Mouse (Mus musculus) midbrain, embryonic 15.5 days (tissue): ENCODE data around the gene Ankrd49. TPM values are rescaled to one million over a fixed set of nuclear protein-coding genes. Genes with fewer than 3 reads are reported as not detected.

Experiments used
- ATAC-seq: fragments of 200-750 bp; cut with Nextera tagmentation; replicated peaks from 2 replicates; pipeline ENCODE4 v1.8.0; 2017; ENCODE audit warnings: moderate TSS enrichment
- H3K27ac ChIP-seq: fragments of 300-500 bp; sonication (generic); 2 replicates; pipeline ENCODE4 v1.5.1; 2015; ENCODE audit warnings: mild to moderate bottlenecking, inconsistent platforms
- H3K27me3 ChIP-seq: fragments of 300-500 bp; sonication (generic); replicated peaks from 2 replicates; pipeline ENCODE4 v1.6.1; 2015; ENCODE audit warnings: inconsistent platforms
- H3K36me3 ChIP-seq: fragments of 300-500 bp; sonication (generic); replicated peaks from 2 replicates; pipeline ENCODE4 v1.6.1; 2015; ENCODE audit warnings: inconsistent platforms
- H3K4me1 ChIP-seq: fragments of 300-500 bp; sonication (generic); 2 replicates; pipeline ENCODE4 v1.6.1; 2015; ENCODE audit warnings: inconsistent platforms
- H3K4me2 ChIP-seq: fragments of 300-500 bp; sonication (generic); 2 replicates; pipeline ENCODE4 v1.6.1; 2015; ENCODE audit warnings: inconsistent platforms, mild to moderate bottlenecking, moderate library complexity
- H3K4me3 ChIP-seq: fragments of 300-500 bp; sonication (generic); 2 replicates; pipeline ENCODE4 v1.5.1; 2015; ENCODE audit warnings: mild to moderate bottlenecking, inconsistent platforms
- H3K9ac ChIP-seq: fragments of 300-500 bp; sonication (generic); 2 replicates; pipeline ENCODE4 v1.6.1; 2015; ENCODE audit warnings: mild to moderate bottlenecking, inconsistent platforms
- H3K9me3 ChIP-seq: fragments of 300-500 bp; sonication (generic); 2 replicates; pipeline ENCODE4 v1.6.1; 2016; ENCODE audit warnings: inconsistent platforms
- WGBS: fragments of 180-500 bp; shearing (Covaris S2); methylation state at CpG from one replicate; pipeline ENCODE4 v1.1.7; 2015; ENCODE audit warnings: mixed read lengths; 5-methylcytosine and 5-hydroxymethylcytosine counted together
- polyA plus RNA-seq: library from polyadenylated mRNA; unstranded; fragments of >200 nt; fragmentation: Nextera tagmentation; extraction: Ambion mirVana; gene quantifications from 2 replicates; pipeline ENCODE4 v1.2.1, GENCODE M21; 2015

Gene Ankrd49
- polyA plus RNA-seq, result 26.6 and 29.3 TPM in 2 replicates

DNA sequence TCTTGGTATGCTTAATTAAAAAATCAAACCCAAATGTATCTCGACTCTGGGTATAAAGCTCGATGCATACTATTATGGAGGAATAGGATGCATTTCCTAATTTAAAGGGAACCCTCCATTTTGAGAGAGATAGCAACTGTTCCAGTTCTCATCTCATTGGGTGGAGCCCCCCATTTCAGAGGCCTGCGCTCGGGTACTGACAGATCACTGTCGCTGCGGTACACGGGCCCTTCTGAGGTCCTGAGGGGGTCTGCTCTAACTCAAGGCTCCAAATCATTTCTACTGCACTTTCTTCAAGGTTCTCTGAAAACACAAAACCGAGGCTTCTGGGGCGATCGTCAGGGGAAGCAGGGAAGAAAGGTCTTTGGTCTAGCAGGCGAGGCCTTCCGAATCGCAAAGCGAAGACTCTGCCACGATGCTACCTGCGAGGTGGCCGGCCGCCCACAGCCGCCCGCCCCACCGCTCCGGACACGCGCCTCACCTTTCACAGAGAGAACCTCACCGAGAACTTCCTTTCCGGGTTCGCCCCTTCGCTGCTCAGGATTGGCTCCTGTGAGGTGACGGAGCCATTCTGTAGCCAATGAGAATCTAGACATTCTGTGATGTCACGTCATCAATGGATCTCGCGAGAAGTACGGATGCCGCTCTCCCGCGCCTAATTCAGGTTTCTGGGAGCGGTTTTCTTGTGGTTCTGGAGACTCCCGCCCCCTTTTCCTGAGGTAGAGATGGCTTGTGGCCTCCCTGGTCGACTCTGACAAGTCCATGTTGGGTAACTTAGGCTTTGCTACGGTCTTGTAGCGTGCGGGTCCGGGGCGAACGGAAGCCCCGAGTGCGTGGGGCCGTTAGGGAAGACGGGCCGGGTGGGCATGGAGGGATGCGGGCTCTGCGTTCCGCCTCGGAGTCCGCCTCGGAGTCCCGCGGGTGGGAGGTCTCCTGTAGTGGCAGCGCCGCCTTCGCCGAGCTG is at the start of gene Ankrd49, which contains the start of gene Mre11a:
Gene Ankrd49 (minus strand): TSS at position 818 of the 964 bp plus-strand sequence.
Gene Mre11a (plus strand): TSS at position 616 of the 964 bp plus-strand sequence.
- WGBS, result under 1% methylated on average over 62 of the region's 62 CpGs
- Histone ChIP-seq H3K9me3 (no peaks in the 10 kb centered on the region), H3K4me3 (peak within 1 kb of the TSS; percentile 95), H3K4me2 (peak within 1 kb of the TSS; percentile 90), H3K9ac (peak within 1 kb of the TSS; percentile 92), H3K27ac (peak within 1 kb of the TSS; percentile 98), H3K4me1 (peaks cover 10% of the 10 kb centered on the region), H3K36me3 (peaks cover 10% of the 10 kb centered on the region; the same call in 1 of the 2 replicates), H3K27me3 (no peaks in the 10 kb centered on the region)
- peak; percentile 100 for ATAC-seq

DNA sequence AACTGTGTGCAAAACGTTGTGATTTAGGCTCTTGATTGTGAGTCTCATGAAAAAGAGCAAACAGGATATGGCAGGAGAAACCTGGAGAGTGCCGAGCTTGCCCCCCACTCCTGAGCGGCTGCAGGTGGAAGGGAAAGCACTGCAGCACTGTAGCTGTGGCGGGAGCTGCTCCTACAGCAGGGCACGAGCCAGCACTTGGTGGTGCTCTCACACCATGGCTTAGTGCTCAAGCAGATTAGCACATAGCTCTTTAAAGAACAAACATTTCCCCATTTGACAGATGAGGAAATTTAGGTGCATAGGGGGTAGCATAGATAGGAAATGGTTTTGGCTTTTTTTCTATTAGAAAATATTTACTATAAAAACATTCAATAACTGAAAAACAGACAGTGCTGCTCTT is 47.4 kb upstream of the Ankrd49 start:
- no peak for ATAC-seq
- WGBS, result 81% methylated on average over 5 of the region's 5 CpGs
- no peaks in the 10 kb centered on the region for H3K4me1 ChIP-seq
- no peaks in the 10 kb centered on the region; the same call in 1 of the 2 replicates for H3K36me3 ChIP-seq
- no peaks in the 10 kb centered on the region for H3K9me3 ChIP-seq
- no peak overlapping the region for H3K4me2 ChIP-seq
- no peak overlapping the region for H3K27ac ChIP-seq
- H3K9ac ChIP-seq, result no peak overlapping the region
- no peak overlapping the region for H3K4me3 ChIP-seq
- no peaks in the 10 kb centered on the region for H3K27me3 ChIP-seq

DNA sequence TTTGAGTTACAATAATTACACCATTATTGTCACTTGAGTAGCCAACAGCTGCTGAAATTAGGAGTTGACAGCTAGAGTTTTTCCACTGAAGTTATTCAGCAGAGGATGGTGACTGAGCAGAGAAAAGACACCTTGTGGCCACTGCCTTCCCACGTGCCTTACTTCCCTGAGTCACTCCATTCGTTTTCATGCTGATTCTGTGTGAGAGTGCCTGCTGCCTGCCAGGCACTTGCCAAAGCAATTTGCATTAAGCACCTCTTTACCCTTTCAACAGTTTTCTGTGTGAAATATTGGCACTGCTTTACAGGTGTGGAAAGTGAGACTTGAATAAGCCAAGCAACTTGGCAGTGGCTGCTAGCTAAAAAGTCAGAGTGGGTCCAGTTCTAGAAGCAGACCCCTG is 43.2 kb upstream of the Ankrd49 start:
- ATAC-seq, result no peak
- H3K9ac ChIP-seq, result no peak overlapping the region
- no peaks in the 10 kb centered on the region for H3K9me3 ChIP-seq
- H3K36me3 ChIP-seq, result no peaks in the 10 kb centered on the region; the same call in 1 of the 2 replicates
- no peak overlapping the region for H3K4me3 ChIP-seq
- no peak overlapping the region for H3K27ac ChIP-seq
- no peak overlapping the region for H3K4me2 ChIP-seq
- H3K27me3 ChIP-seq, result no peaks in the 10 kb centered on the region
- H3K4me1 ChIP-seq, result no peaks in the 10 kb centered on the region
- WGBS, result 68% methylated on average over 2 of the region's 2 CpGs

DNA sequence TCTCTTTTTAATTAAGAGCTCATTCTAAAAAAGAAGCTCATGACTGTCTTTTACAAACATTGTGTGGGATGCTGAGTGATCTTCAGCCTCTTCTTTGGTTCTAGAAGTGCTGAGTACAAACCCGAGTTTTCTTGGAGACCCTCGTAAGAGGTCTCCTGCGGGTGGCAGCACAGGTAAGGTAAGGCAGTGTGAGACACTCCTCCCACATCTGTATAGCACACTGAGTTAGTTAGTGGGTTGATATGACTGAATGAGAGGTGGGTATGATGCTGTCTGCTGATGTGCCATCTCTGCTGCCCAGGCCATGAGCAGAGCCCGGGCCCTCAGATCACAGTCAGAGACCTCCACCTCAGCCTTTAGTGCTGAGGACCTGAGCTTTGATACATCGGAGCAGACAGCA is 40.2 kb upstream of the Ankrd49 start:
- Histone ChIP-seq H3K36me3 (peaks cover 3% of the 10 kb centered on the region; the same call in 1 of the 2 replicates), H3K27me3 (no peaks in the 10 kb centered on the region), H3K9me3 (no peaks in the 10 kb centered on the region), H3K9ac (no peak overlapping the region), H3K4me3 (no peak overlapping the region), H3K4me2 (no peak overlapping the region), H3K27ac (no peak overlapping the region), H3K4me1 (no peaks in the 10 kb centered on the region)
- 91% methylated on average over 5 of the region's 5 CpGs for WGBS
- ATAC-seq, result peak; percentile 75

DNA sequence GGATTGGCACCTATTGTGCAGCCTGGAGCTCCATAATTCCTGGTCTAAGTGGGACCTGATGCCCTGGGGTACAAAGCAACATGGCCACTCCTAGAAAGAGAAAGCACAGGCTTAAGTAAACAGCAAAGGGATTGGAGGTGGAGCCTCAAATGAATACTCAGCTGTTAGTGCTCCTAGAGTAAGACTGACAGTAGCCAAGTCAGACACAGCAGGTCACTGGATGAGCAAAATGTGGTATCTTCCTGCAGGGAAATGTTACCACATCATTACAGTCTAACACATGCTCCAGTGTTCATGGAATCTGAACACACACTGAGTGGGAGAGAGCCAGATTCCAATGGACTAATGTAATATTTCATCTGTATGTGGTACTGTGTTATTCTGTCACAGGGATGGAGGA is 36.7 kb upstream of the Ankrd49 start:
- Histone ChIP-seq H3K9ac (no peak overlapping the region), H3K4me3 (no peak overlapping the region), H3K9me3 (no peaks in the 10 kb centered on the region), H3K27ac (no peak overlapping the region), H3K4me2 (no peak overlapping the region), H3K36me3 (peaks cover 34% of the 10 kb centered on the region; the same call in 1 of the 2 replicates), H3K27me3 (no peaks in the 10 kb centered on the region), H3K4me1 (no peaks in the 10 kb centered on the region)
- ATAC-seq, result no peak

DNA sequence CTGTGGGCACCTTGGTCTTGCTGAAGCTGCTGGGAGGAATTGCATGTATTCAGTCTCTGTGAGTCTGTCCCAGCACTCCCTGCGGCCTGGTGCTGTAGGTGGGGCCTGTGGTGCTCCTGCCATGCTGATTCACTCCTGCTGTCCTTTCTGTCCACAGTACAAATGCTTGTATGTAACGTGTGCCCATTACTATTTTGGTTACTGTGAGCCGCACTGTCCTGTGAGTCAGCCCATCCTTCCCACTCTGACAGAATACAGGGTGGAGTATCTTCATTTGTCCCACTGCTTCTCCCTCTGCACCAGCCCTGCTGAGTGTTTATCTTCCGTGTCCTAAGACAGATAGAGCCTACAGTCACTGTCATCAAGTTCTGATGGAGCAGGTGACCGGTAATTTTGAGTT is 25.5 kb upstream of the Ankrd49 start:
- Histone ChIP-seq H3K27me3 (no peaks in the 10 kb centered on the region), H3K4me3 (no peak overlapping the region), H3K4me1 (no peaks in the 10 kb centered on the region), H3K4me2 (no peak overlapping the region), H3K9me3 (no peaks in the 10 kb centered on the region), H3K27ac (no peak overlapping the region), H3K9ac (no peak overlapping the region), H3K36me3 (peaks cover 10% of the 10 kb centered on the region)
- 94% methylated on average over 5 of the region's 5 CpGs for whole genome bisulfite sequencing
- ATAC-seq, result no peak

DNA sequence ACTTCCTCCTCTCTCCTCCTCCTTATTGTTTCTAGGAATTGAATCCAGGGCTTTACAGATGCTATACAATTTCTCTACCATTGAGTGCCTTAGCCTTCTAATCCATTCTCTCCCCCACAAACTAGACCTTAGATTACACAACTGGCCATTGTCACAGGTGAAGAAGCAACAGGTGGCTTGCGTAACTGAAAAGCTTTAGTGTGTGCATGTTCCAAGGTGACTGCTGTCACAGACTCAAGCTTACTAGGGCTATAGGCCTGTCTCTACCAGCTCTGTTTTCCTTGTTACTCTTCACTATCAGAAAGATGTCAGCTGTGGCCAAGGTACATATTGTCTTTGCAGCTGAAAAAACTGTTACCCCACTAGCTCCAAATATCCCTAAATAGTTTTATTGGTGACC is 22.1 kb upstream of the Ankrd49 start:
- Histone ChIP-seq H3K36me3 (peaks cover 10% of the 10 kb centered on the region; the same call in 1 of the 2 replicates), H3K27ac (no peak overlapping the region), H3K27me3 (no peaks in the 10 kb centered on the region), H3K4me3 (no peak overlapping the region), H3K4me1 (no peaks in the 10 kb centered on the region), H3K4me2 (no peak overlapping the region), H3K9ac (no peak overlapping the region), H3K9me3 (no peaks in the 10 kb centered on the region)
- no peak for ATAC-seq
- WGBS, result 93% methylated on average over 1 of the region's 1 CpGs

DNA sequence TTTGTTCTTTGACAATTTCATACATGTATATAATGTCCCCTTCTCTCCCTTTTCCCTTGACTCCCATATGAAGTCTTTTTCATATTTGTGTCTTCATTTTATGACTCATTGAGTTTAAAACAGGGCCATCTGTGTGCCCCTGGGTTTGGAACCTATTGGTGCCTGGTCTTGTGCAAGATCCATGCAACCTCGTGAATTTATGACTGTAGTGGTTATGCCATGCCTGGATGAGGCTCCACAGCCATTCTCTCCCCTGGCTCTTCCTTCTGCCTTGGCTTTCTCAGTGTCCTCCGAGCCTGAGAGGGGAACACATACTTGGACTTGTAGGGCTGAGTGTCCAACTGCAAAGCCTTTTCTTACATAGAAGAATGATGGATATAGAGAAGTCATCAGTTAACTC is 21.1 kb upstream of the Ankrd49 start:
- WGBS, result 96% methylated on average over 2 of the region's 2 CpGs
- Histone ChIP-seq H3K4me3 (no peak overlapping the region), H3K27ac (no peak overlapping the region), H3K4me2 (no peak overlapping the region), H3K9me3 (no peaks in the 10 kb centered on the region), H3K36me3 (peaks cover 10% of the 10 kb centered on the region; the same call in 1 of the 2 replicates), H3K9ac (no peak overlapping the region), H3K4me1 (no peaks in the 10 kb centered on the region), H3K27me3 (no peaks in the 10 kb centered on the region)
- no peak for ATAC-seq

DNA sequence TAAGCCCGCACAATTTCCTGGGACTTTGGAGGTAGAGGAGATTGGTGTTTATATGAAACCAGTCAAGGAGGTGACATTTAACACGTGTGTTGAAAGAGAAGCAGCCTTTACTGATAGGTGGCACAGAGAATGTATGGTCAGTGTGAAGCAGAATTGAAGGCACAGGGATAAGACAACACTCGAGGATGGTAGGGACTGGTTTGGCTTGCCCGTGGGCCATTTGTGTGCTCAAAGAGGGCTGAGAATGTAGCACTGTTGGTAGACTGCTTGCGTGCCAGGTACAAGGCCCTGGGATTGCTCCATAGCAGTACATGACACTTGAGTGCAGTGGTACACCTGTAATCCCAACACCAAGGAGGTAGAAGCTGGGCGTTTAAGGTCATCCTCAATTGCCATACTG is 2.7 kb upstream of the Ankrd49 start:
- no peak overlapping the region for H3K27ac ChIP-seq
- ATAC-seq, result no peak
- 92% methylated on average over 6 of the region's 6 CpGs for WGBS
- no peak overlapping the region for H3K4me2 ChIP-seq
- H3K9me3 ChIP-seq, result no peaks in the 10 kb centered on the region
- H3K27me3 ChIP-seq, result no peaks in the 10 kb centered on the region
- no peak overlapping the region for H3K9ac ChIP-seq
- H3K36me3 ChIP-seq, result peaks cover 5% of the 10 kb centered on the region; the same call in 1 of the 2 replicates
- peaks cover 10% of the 10 kb centered on the region for H3K4me1 ChIP-seq
- H3K4me3 ChIP-seq, result no peak overlapping the region

DNA sequence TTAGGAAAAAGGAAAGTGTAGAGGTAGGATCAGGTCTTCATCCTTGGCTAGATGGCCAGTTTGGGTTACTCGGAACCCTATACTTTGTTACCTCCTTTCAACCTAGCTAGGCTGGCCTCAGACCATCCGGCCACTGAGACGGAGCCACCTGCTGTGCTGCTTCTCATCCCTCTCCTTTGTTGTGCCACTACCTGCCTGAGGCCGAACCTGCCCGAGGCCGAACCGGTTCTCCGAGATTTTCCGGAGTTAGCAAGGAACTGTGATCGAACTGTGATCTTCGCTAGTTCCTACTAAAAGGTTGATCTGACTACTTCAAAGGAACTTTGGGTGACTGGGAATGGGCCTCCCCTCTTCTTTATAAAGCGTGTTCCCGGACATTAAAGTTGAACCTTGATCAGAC is 6.3 kb downstream of the Ankrd49 start:
- Histone ChIP-seq H3K27ac (no peak overlapping the region), H3K9ac (no peak overlapping the region), H3K9me3 (no peaks in the 10 kb centered on the region), H3K4me3 (no peak overlapping the region), H3K4me1 (no peaks in the 10 kb centered on the region), H3K27me3 (no peaks in the 10 kb centered on the region), H3K36me3 (peaks cover 10% of the 10 kb centered on the region; the same call in 1 of the 2 replicates), H3K4me2 (no peak overlapping the region)
- ATAC-seq, result no peak
- 42% methylated on average over 13 of the region's 13 CpGs for WGBS

DNA sequence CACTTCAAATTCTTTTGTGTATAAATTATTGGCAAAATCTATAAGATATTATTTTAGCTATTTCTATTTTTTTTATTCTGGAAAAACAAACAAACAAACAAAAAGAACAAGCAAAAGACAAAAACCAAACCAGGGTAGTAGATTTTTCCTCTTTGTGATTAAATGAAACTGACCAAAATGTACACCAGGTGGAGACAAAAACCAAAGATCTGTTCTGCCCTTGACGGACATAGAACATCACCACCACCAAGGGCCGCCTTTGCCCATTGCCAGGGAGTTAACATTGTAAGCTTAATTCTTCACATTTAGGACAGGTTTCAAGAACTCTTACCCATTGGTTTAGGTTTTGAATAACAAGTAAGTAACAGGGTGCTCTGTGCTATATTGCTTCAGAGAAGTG is 10.8 kb downstream of the Ankrd49 start:
- Histone ChIP-seq H3K27ac (no peak overlapping the region), H3K4me2 (no peak overlapping the region), H3K9me3 (no peaks in the 10 kb centered on the region), H3K27me3 (no peaks in the 10 kb centered on the region), H3K36me3 (no peaks in the 10 kb centered on the region), H3K4me1 (peaks cover 4% of the 10 kb centered on the region), H3K4me3 (no peak overlapping the region), H3K9ac (no peak overlapping the region)
- WGBS, result 60% methylated on average over 2 of the region's 2 CpGs
- no peak for ATAC-seq

DNA sequence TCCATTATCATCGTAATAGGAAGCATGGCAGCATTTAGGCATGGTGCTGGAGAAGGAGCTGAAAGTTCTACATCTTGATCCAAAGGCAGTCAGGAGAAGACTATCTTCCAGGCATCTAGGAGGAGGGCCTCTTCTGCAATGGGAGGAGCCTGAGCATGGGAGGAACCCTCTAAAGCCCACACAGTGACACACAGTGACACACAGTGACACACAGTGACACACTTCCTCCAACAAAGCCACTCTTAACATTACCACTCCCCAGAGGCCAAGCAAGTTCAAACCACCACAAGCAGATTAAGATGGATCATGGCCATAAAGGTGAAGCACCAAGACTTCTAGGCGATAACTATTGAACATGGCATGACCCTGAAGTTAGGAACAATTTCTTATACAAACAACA is 12.6 kb downstream of the Ankrd49 start:
- no peaks in the 10 kb centered on the region for H3K36me3 ChIP-seq
- 83% methylated on average over 2 of the region's 2 CpGs for WGBS
- no peak overlapping the region for H3K9ac ChIP-seq
- H3K4me3 ChIP-seq, result no peak overlapping the region
- H3K4me2 ChIP-seq, result no peak overlapping the region
- no peaks in the 10 kb centered on the region for H3K27me3 ChIP-seq
- no peak overlapping the region for H3K27ac ChIP-seq
- peaks cover 4% of the 10 kb centered on the region for H3K4me1 ChIP-seq
- H3K9me3 ChIP-seq, result no peaks in the 10 kb centered on the region
- ATAC-seq, result no peak
